Mouse (Mus musculus) cerebellum, adult 2 months (tissue): ENCODE measurements around the gene Stard3.

Experiments
- CTCF ChIP-seq: fragments of 200-500 bp; IDR thresholded peaks from 2 replicates; pipeline ENCODE4 v1.5.1; 2011; ENCODE audit warnings: low read depth, mild to moderate bottlenecking, control low read depth, low read length, moderate library complexity, borderline replicate concordance; ENCODE audit not compliant: insufficient read depth
- POLR2A ChIP-seq: fragments of 200-500 bp; IDR thresholded peaks from 2 replicates; pipeline ENCODE4 v1.6.1; 2011; ENCODE audit warnings: low read length, control low read depth, borderline replicate concordance; ENCODE audit not compliant: insufficient read depth

GRCm38 (mm10) chr11:98354445-98354844 lies 3.7 kb upstream of the Stard3 start:
- TF ChIP-seq POLR2A, result no peak
- TF ChIP-seq CTCF, result no peak
